Comparison of ENCODE assay signal across 9 mouse cellular contexts in the genomic region with DNA sequence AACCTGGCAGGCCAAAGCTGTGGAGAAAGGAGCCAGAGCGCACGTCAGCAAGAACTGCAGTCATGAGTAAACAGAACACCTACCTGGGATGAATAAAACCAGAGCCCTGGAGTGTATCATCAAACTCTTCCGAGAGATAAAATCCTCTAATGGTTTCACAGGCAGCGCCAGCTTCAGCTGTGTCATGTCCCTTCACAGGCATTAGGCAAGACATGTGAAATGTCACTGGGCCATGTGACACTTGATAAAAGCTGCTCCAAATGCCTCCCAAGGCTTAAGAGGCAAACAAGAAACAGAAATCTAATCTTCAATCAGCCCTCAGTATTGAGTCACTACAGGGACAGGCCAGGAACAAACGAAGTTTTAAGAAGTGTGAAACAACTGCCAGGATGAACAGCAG.
DNase-seq lines count a peak whose midpoint lies in the region; ATAC-seq and TF ChIP-seq lines count a peak whose summit lies in the region.
"Had no signal": no experiment of that assay in that cellular context is flagged by ENCODE, and none has a peak within 500 bp of the region (broad histone marks: within the 10 kb centered on the region; RNA-seq: fewer than 3 reads in every experiment).

No protein-coding gene starts in this region.

- peaks cover 36% of the 10 kb centered on the region for H3K4me1 ChIP-seq in liver, postnatal 0 days (ENCODE audit: insufficient read depth)
- no peaks in the 10 kb centered on the region for H3K4me1 ChIP-seq in kidney, embryonic 14.5 days (ENCODE audit: control insufficient read depth, insufficient read depth, low read length)

- TF ChIP-seq CTCF in liver, postnatal 0 days (IDR thresholded peaks at IDR 0.05; ENCODE audit: low read depth) = no peak

- no peaks in the 10 kb centered on the region for H3K9me3 ChIP-seq in liver, postnatal 0 days (ENCODE audit: low read length)
- no peaks in the 10 kb centered on the region for H3K9me3 ChIP-seq in kidney, embryonic 14.5 days (ENCODE audit: control insufficient read depth, low read length)
- H3K9me3 ChIP-seq: neural tube, embryonic 13.5 days had no signal

- ATAC-seq in liver, postnatal 0 days = peak; percentile 67
- ATAC-seq in kidney, embryonic 14.5 days (ENCODE audit: low FRiP score, low TSS enrichment) = no peak

- peak; percentile 33; the same call in 1 of the 2 replicates for TF ChIP-seq EP300 in liver, postnatal 0 days (IDR thresholded peaks at IDR 0.05; ENCODE audit: low read depth)

- peaks cover 4% of the 10 kb centered on the region for H3K36me3 ChIP-seq in liver, postnatal 0 days (replicated peaks; ENCODE audit: insufficient read depth, low read length)
- no peaks in the 10 kb centered on the region for H3K36me3 ChIP-seq in kidney, embryonic 14.5 days (ENCODE audit: control insufficient read depth, insufficient read depth, low read length)
- H3K36me3 ChIP-seq: neural tube, embryonic 13.5 days had no signal

- no peak overlapping the region for H3K4me3 ChIP-seq in liver, postnatal 0 days (ENCODE audit: low read depth, low read length)
- H3K4me3 ChIP-seq in kidney, embryonic 14.5 days (ENCODE audit: low read length) = no peak overlapping the region
- H3K4me3 ChIP-seq: neural tube, embryonic 13.5 days had no signal

- WGBS in liver, postnatal 0 days (ENCODE audit: insufficient replicate concordance) = 43% methylated on average over 5 of the region's 5 CpGs
- 61% methylated on average over 5 of the region's 5 CpGs for WGBS in kidney, embryonic 14.5 days

- no peak overlapping the region for H3K4me2 ChIP-seq in liver, postnatal 0 days (ENCODE audit: low read depth, low read length)
- H3K4me2 ChIP-seq in kidney, embryonic 14.5 days (replicated peaks; ENCODE audit: low read depth, low read length) = no peak overlapping the region
- H3K4me2 ChIP-seq: neural tube, embryonic 13.5 days had no signal

- H3K9ac ChIP-seq in liver, postnatal 0 days (replicated peaks) = peak overlapping the region; percentile 35; the same call in 1 of the 2 replicates
- H3K9ac ChIP-seq in kidney, embryonic 14.5 days (ENCODE audit: low read depth, low read length) = no peak overlapping the region
- H3K9ac ChIP-seq: neural tube, embryonic 13.5 days had no signal

- peak overlapping the region; percentile 66 for H3K27ac ChIP-seq in liver, postnatal 0 days (ENCODE audit: low read depth)
- H3K27ac ChIP-seq in kidney, embryonic 14.5 days (ENCODE audit: low read depth, low read length) = no peak overlapping the region
- H3K27ac ChIP-seq: neural tube, embryonic 13.5 days had no signal

- peak; percentile 52 for DNase-seq in urinary bladder, postnatal 14 days (ENCODE audit: low spot score)
- no peak for DNase-seq in urinary bladder, adult 2 months (ENCODE audit: low spot score)
- DNase-seq in fat pad, adult 2 months (ENCODE audit: extremely low read depth, low read depth, low spot score) = peak; percentile 66
- DNase-seq in liver, postnatal 0 days = no peak
- no peak for DNase-seq in ovary, postnatal 10 days (ENCODE audit: low spot score)
- no peak for DNase-seq in frontal cortex, postnatal 36 days (ENCODE audit: low spot score in 2 of 2)
- DNase-seq in embryo, embryonic 9.5 days (ENCODE audit: extremely low spot score) = no peak

- H3K27me3 ChIP-seq in liver, postnatal 0 days (ENCODE audit: insufficient read depth, low read length) = no peaks in the 10 kb centered on the region
- no peaks in the 10 kb centered on the region for H3K27me3 ChIP-seq in kidney, embryonic 14.5 days (ENCODE audit: control insufficient read depth, insufficient read depth, low read length)
- H3K27me3 ChIP-seq: neural tube, embryonic 13.5 days had no signal

Comparison
In these comparisons a context has a peak if more than half of its experiments do, and no peak if none do; other contexts are left out.
1. DNase-seq: peak in urinary bladder, postnatal 14 days (single experiment) and fat pad, adult 2 months (single experiment); none in urinary bladder, adult 2 months (single experiment), liver, postnatal 0 days (single experiment), ovary, postnatal 10 days (single experiment), frontal cortex, postnatal 36 days (0 of 2) and embryo, embryonic 9.5 days (single experiment).